Mouse (Mus musculus) stomach, postnatal 0 days (tissue): ENCODE measurements at regions not wholly inside any gene's neighbourhood (a gene's known extent, or its start where the extent isn't known, plus 50 kb on each side); places are given as distances from the start of the nearest gene placed in this dataset.

Experiments
- ATAC-seq: fragments of 200-750 bp; cut with Nextera tagmentation; 2 replicates; pipeline ENCODE4 v1.8.0; 2017; ENCODE audit not compliant: low FRiP score, low TSS enrichment
- DNase-seq: peaks from one replicate; pipeline ENCODE4 v3.0.0-alpha.2; 2016; ENCODE audit warnings: low spot score
- H3K27ac ChIP-seq: fragments of 300-500 bp; sonication (generic); replicated peaks from 2 replicates; pipeline ENCODE4 v1.5.1; 2014; ENCODE audit warnings: mild to moderate bottlenecking, control low read depth
- H3K27me3 ChIP-seq: fragments of 300-500 bp; sonication (generic); 2 replicates; pipeline ENCODE4 v1.6.1; 2014; ENCODE audit warnings: low read length; ENCODE audit not compliant: control insufficient read depth, insufficient read depth
- H3K36me3 ChIP-seq: fragments of 300-500 bp; sonication (generic); 2 replicates; pipeline ENCODE4 v1.6.1; 2014; ENCODE audit warnings: low read length, mixed read lengths; ENCODE audit not compliant: control insufficient read depth, insufficient read depth
- H3K4me1 ChIP-seq: fragments of 300-500 bp; sonication (generic); replicated peaks from 2 replicates; pipeline ENCODE4 v1.6.1; 2014; ENCODE audit warnings: antibody characterized with exemption; ENCODE audit not compliant: control insufficient read depth, insufficient read depth
- H3K4me2 ChIP-seq: fragments of 300-500 bp; sonication (generic); replicated peaks from 2 replicates; pipeline ENCODE4 v1.6.1; 2014; ENCODE audit warnings: low read depth, mild to moderate bottlenecking, control low read depth, moderate library complexity
- H3K4me3 ChIP-seq: fragments of 300-500 bp; sonication (generic); 2 replicates; pipeline ENCODE4 v1.5.1; 2014; ENCODE audit warnings: low read depth, low read length, control low read depth
- H3K9ac ChIP-seq: fragments of 300-500 bp; sonication (generic); 2 replicates; pipeline ENCODE4 v1.6.1; 2014; ENCODE audit warnings: mild to moderate bottlenecking, low read length, control low read depth, mixed read lengths
- H3K9me3 ChIP-seq: fragments of 300-500 bp; sonication (generic); 2 replicates; pipeline ENCODE4 v1.6.1; 2016; ENCODE audit warnings: low read length; ENCODE audit not compliant: control insufficient read depth
- CTCF ChIP-seq: IDR thresholded peaks from 2 replicates; pipeline ENCODE4 v1.5.1; 2016; ENCODE audit warnings: antibody characterized with exemption, low read depth, mild to moderate bottlenecking, moderate library complexity
- EP300 ChIP-seq: optimal IDR thresholded peaks from 2 replicates; pipeline ENCODE3; 2016; ENCODE audit warnings: antibody characterized with exemption
- WGBS: fragments of 180-500 bp; shearing (Covaris S2); extraction: QIAGEN DNeasy Blood & Tissue Kit; methylation state at CpG from one replicate; pipeline ENCODE4 v1.1.7; 2014; 5-methylcytosine and 5-hydroxymethylcytosine counted together

GRCm38 (mm10) chr12:39840179-39840578 lies 197.6 kb downstream of the Arl4a start:
- TF ChIP-seq EP300 (no peak), CTCF (no peak)
- Histone ChIP-seq H3K4me2 (no peak overlapping the region), H3K9me3 (no peaks in the 10 kb centered on the region), H3K27me3 (no peaks in the 10 kb centered on the region), H3K9ac (no peak overlapping the region), H3K27ac (no peak overlapping the region), H3K4me3 (no peak overlapping the region), H3K36me3 (no peaks in the 10 kb centered on the region), H3K4me1 (no peaks in the 10 kb centered on the region)
- WGBS = 62% methylated on average over 1 of the region's 1 CpGs
- ATAC-seq (no peak), DNase-seq (no peak)

- H3K27me3 ChIP-seq = no peaks in the 10 kb centered on the region
- ATAC-seq = no peak
- no peaks in the 10 kb centered on the region for H3K9me3 ChIP-seq
- no peaks in the 10 kb centered on the region for H3K36me3 ChIP-seq
- no peak overlapping the region for H3K4me2 ChIP-seq
- no peak for TF ChIP-seq EP300
- TF ChIP-seq CTCF = no peak
- H3K9ac ChIP-seq = no peak overlapping the region
- 73% methylated on average over 7 of the region's 7 CpGs for WGBS
- 0 out of 2 replicates have a peak overlapping the region, but pooled peaks have one; percentile 8 for H3K27ac ChIP-seq
- no peak for DNase-seq
- H3K4me1 ChIP-seq = no peaks in the 10 kb centered on the region
- H3K4me3 ChIP-seq = no peak overlapping the region
Measured at GRCm38 (mm10) chr12:39831079-39831478, 206.7 kb downstream of the Arl4a start.

GRCm38 (mm10) chr12:39830530-39830929 lies 207.3 kb downstream of the Arl4a start:
- no peaks in the 10 kb centered on the region for H3K36me3 ChIP-seq
- H3K4me3 ChIP-seq = no peak overlapping the region

GRCm38 (mm10) chr12:39822671-39823070 lies 215.2 kb downstream of the Arl4a start:
- Histone ChIP-seq H3K9me3 (no peaks in the 10 kb centered on the region), H3K9ac (no peak overlapping the region), H3K4me3 (no peak overlapping the region), H3K4me1 (no peaks in the 10 kb centered on the region), H3K27me3 (no peaks in the 10 kb centered on the region), H3K27ac (no peak overlapping the region), H3K36me3 (no peaks in the 10 kb centered on the region), H3K4me2 (no peak overlapping the region)
- TF ChIP-seq CTCF (no peak), EP300 (no peak)
- WGBS = 44% methylated on average over 3 of the region's 3 CpGs
- DNase-seq (no peak), ATAC-seq (no peak)

More at GRCm38 (mm10) chr12:39830530-39830929, 207.3 kb downstream of the Arl4a start:
- Histone ChIP-seq H3K9ac (no peak overlapping the region), H3K4me1 (no peaks in the 10 kb centered on the region), H3K27me3 (no peaks in the 10 kb centered on the region), H3K27ac (no peak overlapping the region), H3K4me2 (no peak overlapping the region), H3K9me3 (no peaks in the 10 kb centered on the region)
- 59% methylated on average over 4 of the region's 4 CpGs for WGBS
- ATAC-seq = no peak
- no peak for DNase-seq
- TF ChIP-seq EP300 (no peak), CTCF (no peak)

DNA sequence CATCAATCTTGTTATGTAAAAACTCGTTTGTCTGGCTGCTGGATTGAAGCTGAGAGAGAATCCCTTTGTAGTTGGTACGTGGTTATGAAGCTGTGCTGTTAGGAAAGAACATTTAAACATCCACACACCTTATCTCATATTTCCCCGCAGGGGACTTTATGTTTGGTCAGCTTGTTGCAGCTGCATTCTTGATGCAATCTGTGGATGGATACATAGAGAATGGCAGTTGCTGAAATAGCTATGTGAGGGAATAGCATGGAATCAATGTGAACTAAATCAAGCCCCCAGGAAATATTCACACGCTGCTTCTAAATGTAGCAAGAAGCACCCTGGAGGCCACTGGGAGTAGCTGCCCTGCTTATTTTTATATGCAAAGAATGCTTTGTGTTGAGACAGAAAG lies 236.3 kb downstream of the Arl4a start:
- Histone ChIP-seq H3K9ac (no peak overlapping the region), H3K9me3 (no peaks in the 10 kb centered on the region), H3K36me3 (no peaks in the 10 kb centered on the region), H3K4me1 (no peaks in the 10 kb centered on the region), H3K27ac (no peak overlapping the region), H3K27me3 (no peaks in the 10 kb centered on the region), H3K4me3 (no peak overlapping the region), H3K4me2 (no peak overlapping the region)
- TF ChIP-seq CTCF (0 out of 2 replicates have a peak, but pooled peaks have one; percentile 12), EP300 (no peak)
- ATAC-seq (no peak), DNase-seq (no peak)
- 25% methylated on average over 4 of the region's 4 CpGs for WGBS

DNA sequence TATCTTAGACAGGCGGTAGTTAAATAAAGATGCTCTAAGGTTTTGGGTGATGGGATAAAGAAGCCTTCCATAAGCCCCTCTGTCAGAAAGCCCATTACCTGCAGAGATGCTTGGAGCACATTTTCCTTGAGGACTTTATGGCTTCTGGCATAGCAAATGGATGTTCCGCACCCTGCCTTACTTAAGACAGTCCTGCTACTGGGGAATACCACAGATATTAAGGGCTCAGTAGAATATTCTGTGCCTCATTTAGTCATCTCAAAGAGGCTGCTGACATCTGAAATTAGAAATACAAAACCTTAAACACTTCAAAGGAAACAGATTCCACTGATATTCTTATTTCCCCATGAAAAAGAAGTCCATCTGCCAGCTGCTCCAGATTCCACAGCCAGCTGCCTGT lies 240.0 kb downstream of the Arl4a start:
- Histone ChIP-seq H3K36me3 (no peaks in the 10 kb centered on the region), H3K27me3 (no peaks in the 10 kb centered on the region), H3K4me3 (no peak overlapping the region), H3K27ac (no peak overlapping the region), H3K9me3 (no peaks in the 10 kb centered on the region), H3K4me2 (no peak overlapping the region), H3K4me1 (no peaks in the 10 kb centered on the region), H3K9ac (no peak overlapping the region)
- TF ChIP-seq CTCF (no peak), EP300 (no peak)
- 90% methylated on average over 2 of the region's 2 CpGs for WGBS
- ATAC-seq = no peak
- DNase-seq = no peak
